Mouse (Mus musculus) neural tube, embryonic 13.5 days (tissue): ENCODE measurements around the gene Hmga1. TPM values are rescaled to one million over a fixed set of nuclear protein-coding genes. Genes with fewer than 3 reads are reported as not detected.

Experiments used
- ATAC-seq: fragments of 200-750 bp; cut with Nextera tagmentation; 2 replicates; pipeline ENCODE4 v1.8.0; 2017; ENCODE audit warnings: low read depth, mild to moderate bottlenecking, moderate TSS enrichment, moderate library complexity
- H3K27ac ChIP-seq: fragments of 300-500 bp; sonication (generic); replicated peaks from 2 replicates; pipeline ENCODE4 v1.5.1; 2015; ENCODE audit warnings: moderate library complexity, mild to moderate bottlenecking, inconsistent platforms
- H3K27me3 ChIP-seq: fragments of 300-500 bp; sonication (generic); 2 replicates; pipeline ENCODE4 v1.6.1; 2015; ENCODE audit warnings: mild to moderate bottlenecking, inconsistent platforms
- H3K36me3 ChIP-seq: fragments of 300-500 bp; sonication (generic); 2 replicates; pipeline ENCODE4 v1.6.1; 2015; ENCODE audit warnings: mild to moderate bottlenecking, inconsistent platforms
- H3K4me1 ChIP-seq: fragments of 300-500 bp; sonication (generic); replicated peaks from 2 replicates; pipeline ENCODE4 v1.6.1; 2015; ENCODE audit warnings: inconsistent platforms
- H3K4me2 ChIP-seq: fragments of 300-500 bp; sonication (generic); 2 replicates; pipeline ENCODE4 v1.6.1; 2015; ENCODE audit warnings: inconsistent platforms, mild to moderate bottlenecking, moderate library complexity
- H3K4me3 ChIP-seq: fragments of 300-500 bp; sonication (generic); 2 replicates; pipeline ENCODE4 v1.5.1; 2015; ENCODE audit warnings: mild to moderate bottlenecking, inconsistent platforms
- H3K9ac ChIP-seq: fragments of 300-500 bp; sonication (generic); 2 replicates; pipeline ENCODE4 v1.6.1; 2015; ENCODE audit warnings: moderate library complexity, mild to moderate bottlenecking, inconsistent platforms
- H3K9me3 ChIP-seq: fragments of 300-500 bp; sonication (generic); 2 replicates; pipeline ENCODE4 v1.6.1; 2016; ENCODE audit warnings: inconsistent platforms
- WGBS: fragments of 180-500 bp; shearing (Covaris S2); methylation state at CpG from one replicate; pipeline ENCODE4 v1.1.7; 2015; 5-methylcytosine and 5-hydroxymethylcytosine counted together
- polyA plus RNA-seq: library from polyadenylated mRNA; unstranded; fragments of >200 nt; fragmentation: Nextera tagmentation; extraction: Ambion mirVana; gene quantifications from 2 replicates; pipeline ENCODE4 v1.2.1, GENCODE M21; 2015

The Hmga1 gene
- polyA plus RNA-seq, 1 experiment from 2014 or later = 121 TPM

- Histone ChIP-seq H3K4me1 (peaks cover 3% of the 10 kb centered on the region; the same call in 1 of the 2 replicates), H3K4me3 (no peak overlapping the region), H3K36me3 (no peaks in the 10 kb centered on the region), H3K27ac (no peak overlapping the region), H3K9me3 (no peaks in the 10 kb centered on the region), H3K9ac (no peak overlapping the region), H3K27me3 (no peaks in the 10 kb centered on the region), H3K4me2 (no peak overlapping the region)
- 84% methylated on average over 3 of the region's 3 CpGs for WGBS
- no peak for ATAC-seq
These were observed 22.9 kb upstream of the Hmga1 start for GRCm38 (mm10) chr17:27533354-27533753.

- Histone ChIP-seq H3K27ac (no peak overlapping the region), H3K36me3 (no peaks in the 10 kb centered on the region), H3K4me3 (no peak overlapping the region), H3K9me3 (no peaks in the 10 kb centered on the region), H3K9ac (no peak overlapping the region), H3K27me3 (no peaks in the 10 kb centered on the region), H3K4me2 (no peak overlapping the region), H3K4me1 (peaks cover 3% of the 10 kb centered on the region; the same call in 1 of the 2 replicates)
- 3% methylated on average over 10 of the region's 10 CpGs for WGBS
- peak; percentile 78 for ATAC-seq
These were observed 21.6 kb upstream of the Hmga1 start for GRCm38 (mm10) chr17:27534718-27535117.

DNA sequence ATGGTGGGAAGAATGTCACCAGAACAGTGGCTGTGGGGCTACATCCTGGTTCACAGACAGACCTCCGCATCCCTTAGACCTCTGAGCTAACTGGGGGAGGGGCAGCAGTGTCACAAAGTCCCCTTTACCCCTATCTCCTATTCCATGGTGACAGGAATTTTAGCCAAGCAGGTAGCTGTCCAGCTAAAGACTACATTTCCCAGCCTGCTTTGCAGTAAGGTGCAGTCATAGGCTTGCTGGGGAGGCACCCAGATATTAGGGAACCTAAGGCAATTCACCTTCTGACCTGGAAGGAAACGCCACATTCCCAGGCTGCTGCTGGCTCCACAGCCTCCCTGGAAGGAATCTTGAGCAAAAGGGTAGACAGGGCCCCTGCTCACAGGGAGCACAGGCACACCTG, 15.0 kb upstream of the Hmga1 start:
- Histone ChIP-seq H3K36me3 (no peaks in the 10 kb centered on the region), H3K4me1 (no peaks in the 10 kb centered on the region), H3K27me3 (no peaks in the 10 kb centered on the region), H3K9ac (no peak overlapping the region), H3K9me3 (no peaks in the 10 kb centered on the region), H3K4me2 (no peak overlapping the region), H3K27ac (no peak overlapping the region), H3K4me3 (no peak overlapping the region)
- no peak for ATAC-seq
- WGBS = 84% methylated on average over 2 of the region's 2 CpGs

DNA sequence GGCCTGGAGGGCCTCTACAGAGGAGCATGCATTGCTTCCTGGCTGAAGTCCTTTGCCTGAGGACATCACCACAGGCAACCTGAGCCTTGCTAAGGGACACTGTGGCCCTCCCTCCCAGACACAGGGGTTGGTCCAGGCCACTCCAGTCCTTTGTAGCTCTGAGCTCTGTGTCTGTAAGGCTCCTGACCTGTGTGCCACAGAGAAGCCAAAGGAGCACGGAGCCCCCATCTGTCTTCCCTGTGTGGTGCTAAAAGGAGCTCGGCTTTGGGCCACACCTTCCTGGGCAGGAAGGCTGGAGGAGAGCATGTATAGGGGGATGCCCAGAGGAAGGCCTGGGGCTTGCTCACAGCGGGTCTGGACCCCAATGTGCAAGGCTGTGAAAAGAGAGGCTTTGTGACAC, 14.3 kb upstream of the Hmga1 start:
- H3K36me3 ChIP-seq = no peaks in the 10 kb centered on the region
- no peak overlapping the region for H3K27ac ChIP-seq
- no peak for ATAC-seq
- H3K27me3 ChIP-seq = no peaks in the 10 kb centered on the region
- no peak overlapping the region for H3K4me3 ChIP-seq
- 85% methylated on average over 3 of the region's 3 CpGs for WGBS
- H3K4me2 ChIP-seq = no peak overlapping the region
- H3K9me3 ChIP-seq = no peaks in the 10 kb centered on the region
- no peak overlapping the region for H3K9ac ChIP-seq
- no peaks in the 10 kb centered on the region for H3K4me1 ChIP-seq

- ATAC-seq = no peak
- no peak overlapping the region for H3K4me3 ChIP-seq
- peaks cover 11% of the 10 kb centered on the region for H3K4me1 ChIP-seq
- no peaks in the 10 kb centered on the region for H3K27me3 ChIP-seq
- no peak overlapping the region for H3K9ac ChIP-seq
- no peaks in the 10 kb centered on the region for H3K9me3 ChIP-seq
- WGBS = 84% methylated on average over 11 of the region's 11 CpGs
- no peak overlapping the region for H3K27ac ChIP-seq
- H3K4me2 ChIP-seq = no peak overlapping the region
- H3K36me3 ChIP-seq = no peaks in the 10 kb centered on the region
These were observed 11.7 kb upstream of the Hmga1 start for GRCm38 (mm10) chr17:27544551-27544950.

GRCm38 (mm10) chr17:27545991-27546390, 10.3 kb upstream of the Hmga1 start:
- H3K4me1 ChIP-seq = peaks cover 13% of the 10 kb centered on the region
- no peak for ATAC-seq
- no peaks in the 10 kb centered on the region for H3K36me3 ChIP-seq
- WGBS = 54% methylated on average over 12 of the region's 12 CpGs
- no peak overlapping the region for H3K4me3 ChIP-seq
- H3K4me2 ChIP-seq = no peak overlapping the region
- H3K27ac ChIP-seq = no peak overlapping the region
- H3K9ac ChIP-seq = no peak overlapping the region
- no peaks in the 10 kb centered on the region for H3K27me3 ChIP-seq
- H3K9me3 ChIP-seq = no peaks in the 10 kb centered on the region

- no peak overlapping the region for H3K4me2 ChIP-seq
- H3K4me1 ChIP-seq = peaks cover 13% of the 10 kb centered on the region
- no peak for ATAC-seq
- H3K9ac ChIP-seq = no peak overlapping the region
- no peak overlapping the region for H3K27ac ChIP-seq
- no peak overlapping the region for H3K4me3 ChIP-seq
- 65% methylated on average over 7 of the region's 7 CpGs for WGBS
- H3K36me3 ChIP-seq = no peaks in the 10 kb centered on the region
- no peaks in the 10 kb centered on the region for H3K9me3 ChIP-seq
- H3K27me3 ChIP-seq = no peaks in the 10 kb centered on the region
These were observed 9.7 kb upstream of the Hmga1 start for GRCm38 (mm10) chr17:27546574-27547085.

GRCm38 (mm10) chr17:27547253-27547868, 8.9 kb upstream of the Hmga1 start:
- H3K27me3 ChIP-seq = no peaks in the 10 kb centered on the region
- no peak for ATAC-seq
- peaks cover 13% of the 10 kb centered on the region for H3K4me1 ChIP-seq
- no peak overlapping the region for H3K4me3 ChIP-seq
- H3K27ac ChIP-seq = no peak overlapping the region
- no peaks in the 10 kb centered on the region for H3K9me3 ChIP-seq
- no peak overlapping the region for H3K9ac ChIP-seq
- no peak overlapping the region for H3K4me2 ChIP-seq
- 77% methylated on average over 9 of the region's 9 CpGs for WGBS
- H3K36me3 ChIP-seq = no peaks in the 10 kb centered on the region

DNA sequence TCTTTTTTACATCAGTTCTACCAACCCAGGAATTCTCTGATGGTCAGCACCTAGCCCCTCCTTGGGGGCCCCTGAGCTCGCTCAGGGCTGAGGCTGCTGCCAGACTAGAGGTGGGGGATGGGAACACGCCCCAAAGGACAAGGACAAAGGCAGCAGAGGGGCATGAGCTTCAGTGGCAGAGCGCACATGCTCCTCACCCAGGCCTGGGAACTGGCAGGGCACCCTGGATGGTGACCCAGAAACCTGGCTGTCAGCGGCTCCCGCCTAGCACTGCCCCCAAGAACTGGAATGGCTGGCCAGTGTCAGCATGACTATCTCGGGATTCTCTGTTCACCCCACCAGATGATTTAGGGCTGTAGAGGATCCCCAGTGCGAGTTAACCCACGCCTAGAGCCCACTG, 7.1 kb upstream of the Hmga1 start:
- ATAC-seq = no peak
- H3K27me3 ChIP-seq = no peaks in the 10 kb centered on the region
- H3K27ac ChIP-seq = no peak overlapping the region
- H3K36me3 ChIP-seq = no peaks in the 10 kb centered on the region
- no peaks in the 10 kb centered on the region for H3K9me3 ChIP-seq
- WGBS = 40% methylated on average over 8 of the region's 8 CpGs
- no peak overlapping the region for H3K4me3 ChIP-seq
- peaks cover 13% of the 10 kb centered on the region for H3K4me1 ChIP-seq
- H3K9ac ChIP-seq = peak overlapping the region; percentile 2; the same call in 1 of the 2 replicates
- no peak overlapping the region for H3K4me2 ChIP-seq

- H3K27ac ChIP-seq = no peak overlapping the region
- no peak overlapping the region for H3K4me2 ChIP-seq
- peaks cover 28% of the 10 kb centered on the region for H3K4me1 ChIP-seq
- peaks cover 12% of the 10 kb centered on the region for H3K27me3 ChIP-seq
- WGBS = 61% methylated on average over 10 of the region's 10 CpGs
- no peak overlapping the region for H3K9ac ChIP-seq
- H3K9me3 ChIP-seq = no peaks in the 10 kb centered on the region
- ATAC-seq = no peak
- H3K36me3 ChIP-seq = no peaks in the 10 kb centered on the region
- H3K4me3 ChIP-seq = no peak overlapping the region
These were observed 4.8 kb upstream of the Hmga1 start for GRCm38 (mm10) chr17:27551393-27551940.

DNA sequence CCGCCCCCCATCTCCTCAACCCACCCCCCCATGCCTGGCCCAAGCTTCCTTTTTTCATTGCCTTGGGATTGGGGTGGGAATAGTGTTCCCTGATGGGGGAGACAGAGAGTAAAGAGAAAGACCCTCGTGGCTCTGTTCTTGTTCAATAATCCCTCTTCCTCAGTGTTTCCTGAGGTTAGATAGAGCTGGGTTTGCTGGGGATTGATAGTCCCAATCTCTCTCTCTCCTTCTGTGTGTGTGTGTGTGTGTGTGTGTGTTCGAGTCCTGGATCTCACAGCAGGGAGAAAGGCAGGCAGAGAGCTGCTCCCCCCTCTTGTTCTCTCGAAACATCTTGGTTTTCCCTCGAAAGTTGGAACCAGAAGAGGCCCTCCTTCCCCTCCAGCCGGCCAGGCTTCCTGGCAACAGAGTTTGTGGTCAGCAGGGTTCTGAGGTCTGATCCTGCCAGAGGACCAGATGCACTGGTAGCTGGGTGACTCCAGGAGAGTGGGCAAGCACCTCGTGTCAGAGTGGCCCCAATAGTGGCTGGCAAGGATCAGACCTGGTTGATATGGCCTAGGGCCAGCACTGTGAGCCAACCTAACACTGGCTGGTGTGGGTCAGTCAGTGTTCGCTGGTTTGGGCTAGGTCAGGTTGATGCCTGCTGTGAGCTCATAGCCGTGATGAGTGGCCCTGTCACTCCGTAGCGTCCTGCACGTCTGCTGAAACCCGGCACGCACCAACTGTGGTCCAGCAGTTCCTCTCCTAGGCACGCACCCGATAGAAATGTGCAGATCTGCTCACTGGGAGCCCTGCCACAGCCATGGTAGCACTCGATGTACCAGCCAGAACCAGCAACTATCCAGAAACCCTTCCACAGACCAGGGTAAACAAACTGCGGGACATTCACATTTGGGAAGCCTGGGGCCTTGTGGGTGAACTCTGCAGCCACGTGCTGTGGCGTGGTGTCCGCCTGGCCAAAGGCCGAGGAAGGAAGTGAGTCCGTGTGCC, 3.8 kb upstream of the Hmga1 start:
- Histone ChIP-seq H3K27ac (no peak overlapping the region), H3K4me2 (no peak overlapping the region), H3K4me3 (no peak overlapping the region), H3K36me3 (no peaks in the 10 kb centered on the region), H3K27me3 (peaks cover 12% of the 10 kb centered on the region), H3K4me1 (peaks cover 31% of the 10 kb centered on the region), H3K9me3 (no peaks in the 10 kb centered on the region), H3K9ac (no peak overlapping the region)
- 75% methylated on average over 23 of the region's 23 CpGs for WGBS
- no peak for ATAC-seq
